Mouse (Mus musculus) MEL (cell line): ENCODE results near the gene Cd36. TPM values are rescaled to one million over a fixed set of nuclear protein-coding genes. Genes with fewer than 3 reads are reported as not detected.

Source experiments
- DNase-seq: peaks from one replicate; pipeline ENCODE4 v3.0.0; 2011; ENCODE audit warnings: low read depth, low spot score
- H3K27ac ChIP-seq: 2 replicates; pipeline ENCODE4 v1.5.1; 2012; ENCODE audit warnings: low read depth, mild to moderate bottlenecking, control low read depth, low read length, moderate library complexity; ENCODE audit not compliant: control insufficient read depth
- H3K27me3 ChIP-seq, 2 experiments: fragments of 150-350 bp in 1 of 2; sonication (generic) in 1 of 2; 2 replicates each; pipeline ENCODE4 v1.6.1; 2012; ENCODE audit warnings: low read length in 2 of 2, mild to moderate bottlenecking in 2 of 2, improper control_type of control experiment in 1 of 2, moderate library complexity in 1 of 2; ENCODE audit not compliant: insufficient read depth in 2 of 2, control insufficient read depth in 1 of 2
- H3K36me3 ChIP-seq, 2 experiments: 2 replicates each; pipeline ENCODE4 v1.6.1; 2012 to 2014; ENCODE audit warnings: low read length in 2 of 2, improper control_type of control experiment in 1 of 2, inconsistent platforms in 1 of 2, mild to moderate bottlenecking in 1 of 2; ENCODE audit not compliant: insufficient read depth in 2 of 2, control insufficient read depth in 1 of 2
- H3K4me1 ChIP-seq, 2 experiments: fragments of 150-350 bp in 1 of 2; sonication (generic) in 1 of 2; 2 replicates each; pipeline ENCODE4 v1.6.1; 2012; ENCODE audit warnings: low read length in 2 of 2, improper control_type of control experiment in 1 of 2, mild to moderate bottlenecking in 1 of 2; ENCODE audit not compliant: insufficient read depth in 2 of 2, control insufficient read depth in 1 of 2
- H3K4me3 ChIP-seq, 2 experiments: fragments of 150-350 bp in 1 of 2; sonication (generic) in 1 of 2; 2 replicates each; pipeline ENCODE4 v1.5.1; 2012; ENCODE audit warnings: low read depth in 2 of 2, low read length in 2 of 2, mild to moderate bottlenecking in 2 of 2, moderate library complexity in 2 of 2, control low read depth in 1 of 2, improper control_type of control experiment in 1 of 2; ENCODE audit not compliant: control insufficient read depth in 1 of 2, insufficient read depth in 1 of 2
- H3K79me2 ChIP-seq: 2 replicates; pipeline ENCODE4 v1.6.1; 2012; ENCODE audit warnings: mild to moderate bottlenecking, low read length, moderate library complexity; ENCODE audit not compliant: control insufficient read depth, poor library complexity, insufficient read depth
- H3K9ac ChIP-seq: 2 replicates; pipeline ENCODE4 v1.6.1; 2012; ENCODE audit warnings: low read depth, mild to moderate bottlenecking, control low read depth, low read length, moderate library complexity; ENCODE audit not compliant: control insufficient read depth, poor library complexity, severe bottlenecking
- H3K9me3 ChIP-seq: fragments of 150-350 bp; sonication (generic); replicated peaks from 2 replicates; pipeline ENCODE4 v1.6.1; 2012; ENCODE audit warnings: mild to moderate bottlenecking, low read length, improper control_type of control experiment, moderate library complexity; ENCODE audit not compliant: insufficient read depth
- CHD1 ChIP-seq: IDR thresholded peaks from 2 replicates; pipeline ENCODE4 v1.6.1; 2012; ENCODE audit warnings: low read depth, mild to moderate bottlenecking, inconsistent platforms, low read length, improper control_type of control experiment
- HCFC1 ChIP-seq: IDR thresholded peaks from 2 replicates; pipeline ENCODE4 v1.6.1; 2012; ENCODE audit warnings: low read depth, mild to moderate bottlenecking, inconsistent platforms, low read length, improper control_type of control experiment, moderate library complexity
- JUND ChIP-seq: IDR thresholded peaks from 2 replicates; pipeline ENCODE4 v1.6.1; 2011; ENCODE audit warnings: low read depth, mild to moderate bottlenecking, improper control_type of control experiment, low read length
- MAFK ChIP-seq: IDR thresholded peaks from 2 replicates; pipeline ENCODE4 v1.6.1; 2011; ENCODE audit warnings: low read depth, mild to moderate bottlenecking, low read length, improper control_type of control experiment, borderline replicate concordance
- MAX ChIP-seq: IDR thresholded peaks from 2 replicates; pipeline ENCODE4 v1.6.1; 2011; ENCODE audit warnings: low read length, improper control_type of control experiment
- MAZ ChIP-seq: IDR thresholded peaks from 2 replicates; pipeline ENCODE4 v1.6.1; 2012; ENCODE audit warnings: low read depth, mild to moderate bottlenecking, inconsistent platforms, low read length, improper control_type of control experiment
- MEF2A ChIP-seq: IDR thresholded peaks from 2 replicates; pipeline ENCODE4 v1.6.1; 2014; ENCODE audit warnings: low read depth, mild to moderate bottlenecking, inconsistent platforms, low read length, improper control_type of control experiment; ENCODE audit not compliant: poor library complexity, insufficient replicate concordance, severe bottlenecking; ENCODE audit errors: extremely low read depth
- MXI1 ChIP-seq: IDR thresholded peaks from 2 replicates; pipeline ENCODE4 v1.6.1; 2011; ENCODE audit warnings: mild to moderate bottlenecking, low read depth, low read length, improper control_type of control experiment
- MYB ChIP-seq: IDR thresholded peaks from 2 replicates; pipeline ENCODE4 v1.6.1; 2011; ENCODE audit warnings: mild to moderate bottlenecking, low read depth, low read length, improper control_type of control experiment
- MYC ChIP-seq: IDR thresholded peaks from 2 replicates; pipeline ENCODE4 v1.6.1; 2011; ENCODE audit warnings: low read depth, mild to moderate bottlenecking, low read length, improper control_type of control experiment, moderate library complexity
- POLR2AphosphoS2 ChIP-seq: IDR thresholded peaks from 2 replicates; pipeline ENCODE4 v1.6.1; 2011; ENCODE audit warnings: low read length, improper control_type of control experiment
- POLR2AphosphoS5 ChIP-seq: IDR thresholded peaks from 2 replicates; pipeline ENCODE4 v1.6.1; 2012; ENCODE audit warnings: low read depth, borderline replicate concordance, mild to moderate bottlenecking, inconsistent platforms, low read length, moderate library complexity, mixed read lengths
- TAL1 ChIP-seq: IDR thresholded peaks from 2 replicates; pipeline ENCODE4 v1.6.1; 2012; ENCODE audit warnings: mild to moderate bottlenecking, inconsistent platforms, low read length, moderate library complexity, mixed read lengths
- TCF12 ChIP-seq: IDR thresholded peaks from 2 replicates; pipeline ENCODE4 v1.6.1; 2014; ENCODE audit warnings: low read depth, mild to moderate bottlenecking, inconsistent platforms, low read length, improper control_type of control experiment, moderate library complexity
- UBTF ChIP-seq: IDR thresholded peaks from 2 replicates; pipeline ENCODE4 v1.6.1; 2012; ENCODE audit warnings: low read depth, mild to moderate bottlenecking, inconsistent platforms, low read length, improper control_type of control experiment, moderate library complexity, borderline replicate concordance; ENCODE audit not compliant: insufficient read depth
- ZNF384 ChIP-seq: IDR thresholded peaks from 2 replicates; pipeline ENCODE4 v1.6.1; 2012; ENCODE audit warnings: low read depth, mild to moderate bottlenecking, inconsistent platforms, low read length, improper control_type of control experiment
- polyA plus RNA-seq, 2 experiments: library from polyadenylated mRNA; stranded (reverse) in 1 of 2; unstranded in 1 of 2; fragments of >175 nt in 1 of 2; fragments of >200 nt in 1 of 2; gene quantifications; 2 replicates each; pipeline versions ENCODE4 v1.2.1 to v1.2.4; 2012; ENCODE audit warnings: low replicate concordance in 2 of 2, low read depth in 1 of 2; ENCODE audit not compliant: insufficient read length in 2 of 2, insufficient read depth in 1 of 2, missing spikeins in 1 of 2
- total RNA-seq: library from RNA; depleted of rRNA; stranded (reverse); fragments of 300-350 nt; gene quantifications from 2 replicates; pipeline ENCODE4 v1.2.3, GENCODE M21; 2012

Gene Cd36
- total and polyA plus RNA-seq, 3 experiments, result 0.07 to 0.19 TPM; not detected in 1

- no peaks in the 10 kb centered on the region for H3K9me3 ChIP-seq
- H3K27me3 ChIP-seq, result no peaks in the 10 kb centered on the region
- no peak overlapping the region for H3K9ac ChIP-seq
- TF ChIP-seq MYC (no peak), HCFC1 (no peak), MYB (no peak), MAFK (no peak), MEF2A (no peak), TAL1 (no peak), TCF12 (no peak), MAX (no peak), POLR2AphosphoS5 (no peak), POLR2AphosphoS2 (no peak), UBTF (no peak)
- no peak overlapping the region for H3K4me3 ChIP-seq
- DNase-seq, result no peak
- no peaks in the 10 kb centered on the region for H3K79me2 ChIP-seq
- no peak overlapping the region for H3K27ac ChIP-seq
- no peaks in the 10 kb centered on the region for H3K4me1 ChIP-seq
- no peaks in the 10 kb centered on the region for H3K36me3 ChIP-seq
These were observed 30.7 kb downstream of the Cd36 start for GRCm38 (mm10) chr5:17857871-17858270.

- no peaks in the 10 kb centered on the region for H3K27me3 ChIP-seq
- DNase-seq, result no peak
- H3K9ac ChIP-seq, result no peak overlapping the region
- TF ChIP-seq ZNF384 (no peak), HCFC1 (no peak), MAZ (no peak), MEF2A (no peak), CHD1 (no peak), TAL1 (no peak), MXI1 (no peak), JUND (no peak)
- TF ChIP-seq, all 39 proteins: peak for 0
- no peak overlapping the region for H3K27ac ChIP-seq
- H3K36me3 ChIP-seq, result no peaks in the 10 kb centered on the region
- no peaks in the 10 kb centered on the region for H3K79me2 ChIP-seq
- no peak overlapping the region for H3K4me3 ChIP-seq
- H3K9me3 ChIP-seq, result no peaks in the 10 kb centered on the region
- H3K4me1 ChIP-seq, result no peaks in the 10 kb centered on the region
These were observed 31.3 kb downstream of the Cd36 start for GRCm38 (mm10) chr5:17857262-17857661.
